Mouse (Mus musculus): ENCODE results near the gene Car12. TPM values are rescaled to one million over a fixed set of nuclear protein-coding genes. Genes with fewer than 3 reads are reported as not detected.

Car12 gene
- total and polyA plus RNA-seq, 3 experiments, result 16.4 to 38.0 (median 34.6) TPM

- Histone ChIP-seq H3K27me3 (replicated peaks) (no peaks in the 10 kb centered on the region), H3K9me3 (replicated peaks; ENCODE audit: low read length) (peaks cover 2% of the 10 kb centered on the region), H3K9ac (ENCODE audit: insufficient read depth, low read depth) (no peak overlapping the region), H3K4me1 (ENCODE audit: control insufficient read depth in 1 of 2, insufficient read depth in 2 of 2) (peaks cover 0 to 23% of the 10 kb centered on the region in 2 experiments; a peak in 2 of 4 replicates), H3K4me2 (ENCODE audit: insufficient read depth, low read depth, poor library complexity, severe bottlenecking) (no peak overlapping the region), H3K79me2 (replicated peaks; ENCODE audit: control insufficient read depth, extremely low read depth, insufficient read depth, poor library complexity, severe bottlenecking) (no peaks in the 10 kb centered on the region), H3K36me3 (replicated peaks in 1 of 2; ENCODE audit: control insufficient read depth in 1 of 2, insufficient read depth in 1 of 2, low read length in 1 of 2) (no peaks in the 10 kb centered on the region), H3K4me3 (replicated peaks in 1 of 3; ENCODE audit: low read depth in 2 of 3, low read length in 2 of 3, poor library complexity in 1 of 3) (no peak overlapping the region), H3K27ac (ENCODE audit: insufficient read depth, low read depth) (no peak overlapping the region)
- dilution Hi-C loops (cut with MboI; ENCODE audit: extremely low pct_ligation_motif_present, extremely low pct_unique_long_range_greater_than_20kb, low sequenced_read_pairs), result no loop called here
- DNase-seq (ENCODE audit: extremely low read depth), result no peak
- TF ChIP-seq ZC3H11A (IDR thresholded peaks at IDR 0.05; ENCODE audit: low read depth, low read length), result no peak
- no peak for TF ChIP-seq POLR2A (IDR thresholded peaks at IDR 0.05; ENCODE audit: low read depth, low read length)
- no peak for TF ChIP-seq RAD21 (IDR thresholded peaks at IDR 0.05; ENCODE audit: low read depth, low read length)
- TF ChIP-seq HCFC1 (IDR thresholded peaks at IDR 0.05; ENCODE audit: low read depth, low read length), result no peak
- TF ChIP-seq ZNF384 (IDR thresholded peaks at IDR 0.05; ENCODE audit: low read depth, low read length), result no peak
- no peak for TF ChIP-seq ELF1 (IDR thresholded peaks at IDR 0.05; ENCODE audit: low read depth, low read length)
- no peak for TF ChIP-seq TCF12 (IDR thresholded peaks at IDR 0.05; ENCODE audit: low read depth, low read length)
- TF ChIP-seq PAX5 (IDR thresholded peaks at IDR 0.05; ENCODE audit: low read length), result no peak
- no peak for TF ChIP-seq JUN (IDR thresholded peaks at IDR 0.05; ENCODE audit: insufficient read depth, low read depth, low read length)
- in situ Hi-C loops (cut with MboI; ENCODE audit: low pct_ligation_motif_present, low pct_unique_long_range_greater_than_20kb, low sequenced_read_pairs), result loop anchor here (10.0 kb wide), 1 partner anchor 318 kb away; no protein-coding TSS in a partner anchor
Observed at GRCm38 (mm10) chr9:66667046-66667445, 46.4 kb upstream of the Car12 start.

GRCm38 (mm10) chr9:66667868-66668267, 45.6 kb upstream of the Car12 start:
- H3K27me3 ChIP-seq (replicated peaks), result no peaks in the 10 kb centered on the region
- H3K9me3 ChIP-seq (replicated peaks; ENCODE audit: low read length), result peaks cover 2% of the 10 kb centered on the region
- H3K4me2 ChIP-seq (ENCODE audit: insufficient read depth, low read depth, poor library complexity, severe bottlenecking), result no peak overlapping the region
- H3K4me1 ChIP-seq (ENCODE audit: control insufficient read depth in 1 of 2, insufficient read depth in 2 of 2), result peaks cover 0 to 25% of the 10 kb centered on the region in 2 experiments; a peak in 2 of 4 replicates
- dilution Hi-C loops (cut with MboI; ENCODE audit: extremely low pct_ligation_motif_present, extremely low pct_unique_long_range_greater_than_20kb, low sequenced_read_pairs), result no loop called here
- H3K79me2 ChIP-seq (replicated peaks; ENCODE audit: control insufficient read depth, extremely low read depth, insufficient read depth, poor library complexity, severe bottlenecking), result no peaks in the 10 kb centered on the region
- no peak overlapping the region for H3K4me3 ChIP-seq (replicated peaks in 1 of 3; ENCODE audit: low read depth in 2 of 3, low read length in 2 of 3, poor library complexity in 1 of 3)
- H3K9ac ChIP-seq (ENCODE audit: insufficient read depth, low read depth), result no peak overlapping the region
- in situ Hi-C loops (cut with MboI; ENCODE audit: low pct_ligation_motif_present, low pct_unique_long_range_greater_than_20kb, low sequenced_read_pairs), result loop anchor here (10.0 kb wide), 1 partner anchor 317 kb away; no protein-coding TSS in a partner anchor
- no peak for TF ChIP-seq MAFK (IDR thresholded peaks at IDR 0.05; ENCODE audit: insufficient replicate concordance, low read length)
- TF ChIP-seq JUND (conservative IDR thresholded peaks at IDR 0.05; ENCODE audit: low read depth, low read length), result no peak
- no peak for TF ChIP-seq NELFE (IDR thresholded peaks at IDR 0.05; ENCODE audit: low read depth, low read length)
- TF ChIP-seq ETS1 (conservative IDR thresholded peaks at IDR 0.05; ENCODE audit: low read depth, low read length), result no peak
- no peak for TF ChIP-seq SIN3A (IDR thresholded peaks at IDR 0.05; ENCODE audit: low read length)
- no peaks in the 10 kb centered on the region for H3K36me3 ChIP-seq (replicated peaks in 1 of 2; ENCODE audit: control insufficient read depth in 1 of 2, insufficient read depth in 1 of 2, low read length in 1 of 2)
- no peak for DNase-seq (ENCODE audit: extremely low read depth)
- no peak overlapping the region for H3K27ac ChIP-seq (ENCODE audit: insufficient read depth, low read depth)
